Mouse (Mus musculus) intestine, postnatal 0 days (tissue): ENCODE results near the gene Hmcn1. TPM values are rescaled to one million over a fixed set of nuclear protein-coding genes. Genes with fewer than 3 reads are reported as not detected.

ENCODE experiments used
- ATAC-seq: fragments of 200-750 bp; cut with Nextera tagmentation; 2 replicates; pipeline ENCODE4 v1.8.0; 2017; ENCODE audit warnings: mild to moderate bottlenecking, moderate TSS enrichment, moderate library complexity
- H3K27ac ChIP-seq: fragments of 300-500 bp; sonication (generic); 2 replicates; pipeline ENCODE4 v1.5.1; 2014; ENCODE audit warnings: mild to moderate bottlenecking, low read depth, low read length, moderate library complexity
- H3K27me3 ChIP-seq: fragments of 300-500 bp; sonication (generic); replicated peaks from 2 replicates; pipeline ENCODE4 v1.6.1; 2014; ENCODE audit warnings: low read length, mixed read lengths; ENCODE audit not compliant: control insufficient read depth, insufficient read depth
- H3K36me3 ChIP-seq: fragments of 300-500 bp; sonication (generic); 2 replicates; pipeline ENCODE4 v1.6.1; 2014; ENCODE audit warnings: mild to moderate bottlenecking, moderate library complexity; ENCODE audit not compliant: control insufficient read depth, insufficient read depth
- H3K4me1 ChIP-seq: fragments of 300-500 bp; sonication (generic); replicated peaks from 2 replicates; pipeline ENCODE4 v1.6.1; 2014; ENCODE audit warnings: antibody characterized with exemption, low read length, mixed read lengths; ENCODE audit not compliant: control insufficient read depth, insufficient read depth
- H3K4me2 ChIP-seq: fragments of 300-500 bp; sonication (generic); replicated peaks from 2 replicates; pipeline ENCODE4 v1.6.1; 2014; ENCODE audit warnings: low read depth, mild to moderate bottlenecking, moderate library complexity
- H3K4me3 ChIP-seq: fragments of 300-500 bp; sonication (generic); 2 replicates; pipeline ENCODE4 v1.5.1; 2014; ENCODE audit warnings: low read depth, low read length
- H3K9ac ChIP-seq: fragments of 300-500 bp; sonication (generic); 2 replicates; pipeline ENCODE4 v1.6.1; 2014; ENCODE audit warnings: mild to moderate bottlenecking, low read depth, low read length
- H3K9me3 ChIP-seq: fragments of 300-500 bp; sonication (generic); 2 replicates; pipeline ENCODE4 v1.6.1; 2016; ENCODE audit warnings: mixed run types; ENCODE audit not compliant: control insufficient read depth
- CTCF ChIP-seq: sonication (generic); IDR thresholded peaks from 2 replicates; pipeline ENCODE4 v1.5.1; 2016; ENCODE audit warnings: low read depth, mild to moderate bottlenecking, control low read depth, antibody characterized with exemption, moderate library complexity
- WGBS: fragments of 180-500 bp; shearing (Covaris S2); extraction: QIAGEN DNeasy Blood & Tissue Kit; methylation state at CpG from one replicate; pipeline ENCODE4 v1.1.7; 2014; 5-methylcytosine and 5-hydroxymethylcytosine counted together
- polyA plus RNA-seq: library from polyadenylated mRNA; unstranded; fragments of >200 nt; fragmentation: Nextera tagmentation; extraction: Ambion mirVana; gene quantifications from 2 replicates; pipeline ENCODE4 v1.2.1, GENCODE M21; 2015

Gene Hmcn1
- polyA plus RNA-seq, 1 experiment from 2014 or later: 4.2 TPM

- 62% methylated on average over 5 of the region's 5 CpGs for WGBS
- no peak for ATAC-seq
- no peak overlapping the region for H3K4me3 ChIP-seq
- no peaks in the 10 kb centered on the region for H3K9me3 ChIP-seq
- TF ChIP-seq CTCF: no peak
- no peaks in the 10 kb centered on the region for H3K27me3 ChIP-seq
- H3K9ac ChIP-seq: no peak overlapping the region
- H3K36me3 ChIP-seq: no peaks in the 10 kb centered on the region
- no peak overlapping the region for H3K27ac ChIP-seq
- no peaks in the 10 kb centered on the region for H3K4me1 ChIP-seq
- H3K4me2 ChIP-seq: no peak overlapping the region
Measured at GRCm38 (mm10) chr1:150827169-150827568, 166.1 kb downstream of the Hmcn1 start.

GRCm38 (mm10) chr1:150824334-150825005 lies 168.8 kb downstream of the Hmcn1 start:
- WGBS: 66% methylated on average over 5 of the region's 5 CpGs
- no peak for ATAC-seq
- TF ChIP-seq CTCF: peak; percentile 62

DNA sequence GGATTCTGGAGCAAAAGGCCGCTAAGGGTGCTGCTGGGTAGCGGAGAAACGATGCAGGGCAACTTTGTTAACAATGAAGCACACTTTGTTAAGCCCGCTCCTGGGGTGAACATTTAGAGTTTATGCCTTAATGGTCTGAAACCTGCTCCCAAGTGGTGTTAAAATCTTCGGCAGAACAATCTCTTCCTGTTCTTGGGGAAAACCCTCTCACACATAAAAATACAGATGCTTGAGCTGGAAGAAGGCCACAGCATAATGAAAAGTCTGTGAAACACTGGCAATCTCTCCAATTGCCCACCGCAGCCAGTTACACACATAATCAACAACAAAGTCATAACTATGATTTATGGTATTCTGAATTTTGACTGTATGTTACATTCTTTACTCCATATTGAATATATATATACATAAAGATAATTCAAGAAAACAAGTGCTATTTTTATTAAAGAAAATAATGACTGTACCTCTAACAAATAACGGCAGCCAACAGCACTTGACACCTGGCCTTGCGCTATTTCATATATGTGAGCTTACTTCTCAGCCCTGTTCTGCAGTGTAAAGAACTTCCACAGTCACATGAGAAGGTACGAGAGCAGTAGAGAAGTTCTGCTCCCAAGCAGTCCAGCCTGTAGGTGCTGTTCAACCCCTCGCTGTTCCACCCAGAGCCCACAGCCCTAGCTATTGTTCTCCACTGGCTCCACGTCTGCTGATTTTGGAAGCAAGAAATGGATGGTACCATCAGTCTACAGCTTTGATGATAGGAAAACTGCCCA lies 177.0 kb downstream of the Hmcn1 start:
- no peak overlapping the region for H3K4me3 ChIP-seq
- no peaks in the 10 kb centered on the region for H3K9me3 ChIP-seq
- H3K4me2 ChIP-seq: no peak overlapping the region
- H3K9ac ChIP-seq: no peak overlapping the region
- no peaks in the 10 kb centered on the region for H3K27me3 ChIP-seq
- no peak for TF ChIP-seq CTCF
- H3K4me1 ChIP-seq: no peaks in the 10 kb centered on the region
- no peak overlapping the region for H3K27ac ChIP-seq
- 92% methylated on average over 11 of the region's 11 CpGs for WGBS
- no peak for ATAC-seq
- no peaks in the 10 kb centered on the region for H3K36me3 ChIP-seq

More at GRCm38 (mm10) chr1:150824334-150825005, 168.8 kb downstream of the Hmcn1 start:
- Histone ChIP-seq H3K36me3 (no peaks in the 10 kb centered on the region), H3K27me3 (no peaks in the 10 kb centered on the region), H3K4me3 (no peak overlapping the region), H3K4me2 (no peak overlapping the region), H3K27ac (no peak overlapping the region), H3K9me3 (no peaks in the 10 kb centered on the region), H3K9ac (no peak overlapping the region), H3K4me1 (no peaks in the 10 kb centered on the region)

DNA sequence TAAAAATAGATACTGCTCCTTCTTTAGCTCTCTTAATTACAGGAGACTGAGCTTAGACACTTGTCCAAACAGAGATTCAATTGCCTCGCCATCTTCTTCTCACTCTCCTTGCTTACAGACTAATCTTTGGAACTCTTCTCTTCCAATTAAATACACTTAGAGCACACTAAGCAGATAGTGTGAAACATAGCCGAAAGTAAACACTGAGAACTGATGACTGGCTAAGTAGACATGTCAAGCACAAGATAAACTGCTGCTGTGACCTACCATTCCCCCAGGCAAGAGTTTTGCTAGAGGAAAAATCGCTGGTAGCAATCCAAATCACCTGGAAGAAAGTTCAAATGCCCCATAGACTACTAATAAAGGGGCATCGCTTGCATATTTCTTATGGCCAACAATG lies 178.3 kb downstream of the Hmcn1 start:
- no peak overlapping the region for H3K4me3 ChIP-seq
- no peak overlapping the region for H3K4me2 ChIP-seq
- no peaks in the 10 kb centered on the region for H3K9me3 ChIP-seq
- 53% methylated on average over 4 of the region's 4 CpGs for WGBS
- no peak for TF ChIP-seq CTCF
- no peaks in the 10 kb centered on the region for H3K4me1 ChIP-seq
- no peak overlapping the region for H3K9ac ChIP-seq
- no peaks in the 10 kb centered on the region for H3K27me3 ChIP-seq
- no peaks in the 10 kb centered on the region for H3K36me3 ChIP-seq
- ATAC-seq: no peak
- H3K27ac ChIP-seq: no peak overlapping the region

GRCm38 (mm10) chr1:150813381-150813780 lies 179.9 kb downstream of the Hmcn1 start:
- Histone ChIP-seq H3K27me3 (no peaks in the 10 kb centered on the region), H3K9ac (no peak overlapping the region), H3K4me1 (no peaks in the 10 kb centered on the region), H3K9me3 (no peaks in the 10 kb centered on the region), H3K4me3 (no peak overlapping the region), H3K36me3 (no peaks in the 10 kb centered on the region), H3K4me2 (no peak overlapping the region), H3K27ac (no peak overlapping the region)
- no peak for TF ChIP-seq CTCF
- ATAC-seq: no peak

DNA sequence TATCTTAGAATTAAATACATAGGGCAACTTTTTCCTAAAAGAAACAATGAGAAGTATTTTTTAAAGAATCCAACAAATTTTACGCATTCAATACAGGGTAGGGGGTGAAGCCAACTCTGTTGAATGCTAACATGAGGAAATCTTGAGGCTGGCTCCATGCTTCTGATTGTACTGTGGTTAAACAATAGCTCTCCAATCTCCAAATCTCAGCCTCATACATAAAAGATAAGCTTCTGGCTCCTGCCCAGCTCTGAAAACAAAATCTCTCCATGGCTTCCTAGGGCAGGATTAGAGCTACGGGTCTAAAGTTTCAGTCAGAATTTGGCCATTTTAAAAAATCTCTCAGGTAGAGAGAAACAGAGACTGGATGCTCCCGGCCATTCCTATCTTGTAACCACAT lies 186.4 kb downstream of the Hmcn1 start:
- TF ChIP-seq CTCF: no peak
- H3K36me3 ChIP-seq: no peaks in the 10 kb centered on the region
- H3K4me1 ChIP-seq: no peaks in the 10 kb centered on the region
- no peak overlapping the region for H3K4me2 ChIP-seq
- no peaks in the 10 kb centered on the region for H3K27me3 ChIP-seq
- no peak for ATAC-seq
- H3K27ac ChIP-seq: no peak overlapping the region
- no peaks in the 10 kb centered on the region for H3K9me3 ChIP-seq
- no peak overlapping the region for H3K9ac ChIP-seq
- WGBS: 71% methylated on average over 3 of the region's 3 CpGs
- H3K4me3 ChIP-seq: no peak overlapping the region
